Mouse (Mus musculus) embryonic stem cell, embryonic (primary cell): Measurements from ENCODE around the gene Ppp1r3d.

ENCODE experiments used
- CTCF ChIA-PET, 4 experiments: fragments of 300-600 bp in 2 of 4; fragments of 350-600 bp in 2 of 4; sonication (Branson Sonifier 250); formaldehyde crosslinking; loops; one replicate each; lab custom pipeline; 2022; ENCODE audit warnings: inconsistent platforms in 2 of 4; lab: Charles Lee
- POLR2A ChIA-PET, 4 experiments: fragments of 300-600 bp in 2 of 4; fragments of 350-600 bp in 2 of 4; sonication (Branson Sonifier 250); formaldehyde crosslinking; loops; one replicate each; lab custom pipeline; 2022; ENCODE audit warnings: antibody characterized with exemption in 4 of 4, inconsistent platforms in 1 of 4; lab: Charles Lee

The Ppp1r3d gene

DNA sequence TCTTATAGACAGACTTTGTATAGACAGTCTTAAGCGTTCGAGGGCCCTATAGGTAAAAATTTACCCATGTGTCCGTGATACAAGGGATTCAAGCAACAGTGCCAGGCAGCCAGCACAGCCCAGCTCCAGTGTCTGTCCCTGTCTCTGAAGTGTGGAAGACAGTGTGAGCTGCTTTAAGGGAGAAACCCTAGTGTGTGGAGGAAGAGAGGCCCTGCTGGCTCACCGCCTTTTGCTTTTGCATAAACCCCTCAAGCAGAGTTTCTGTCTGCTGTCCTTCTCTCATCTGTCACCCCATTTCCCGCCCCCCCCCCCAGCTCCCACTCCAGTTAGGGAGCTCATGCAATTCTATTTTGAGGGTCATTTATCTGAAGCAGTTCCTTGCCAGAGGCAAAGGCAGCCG is 7.3 kb upstream of the Ppp1r3d start:
- ChIA-PET CTCF (no interaction called here), POLR2A (interaction anchor here in 2 of 4 experiments (0.6 to 1.1 kb wide), 2 partner anchors 18 to 605 kb away, joined by 3 read pairs; no protein-coding TSS in a partner anchor)

DNA sequence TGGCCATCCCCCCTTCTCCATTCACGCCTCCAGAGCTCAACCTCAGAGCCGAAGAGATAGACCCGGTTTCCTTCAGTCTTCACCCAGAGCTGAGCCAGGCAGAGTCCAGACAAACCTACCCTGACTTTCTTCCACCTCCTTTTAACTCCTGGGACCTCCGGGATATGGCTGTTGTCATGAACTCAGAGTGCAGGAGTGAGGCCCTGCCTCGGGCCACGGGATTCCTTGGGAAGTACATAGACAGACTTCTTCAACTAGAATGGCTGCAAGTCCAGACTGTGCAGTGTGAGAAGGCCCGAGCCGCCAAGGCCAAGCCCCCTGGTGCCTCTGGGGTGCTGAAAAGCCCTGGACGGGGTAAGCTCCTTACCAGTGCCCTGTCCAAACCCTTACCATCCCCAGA is 6.3 kb upstream of the Ppp1r3d start:
- ChIA-PET CTCF (interaction anchor here in 1 of 4 experiments (0.9 kb wide), 1 partner anchor 244 kb away, joined by 4 read pairs; no protein-coding TSS in a partner anchor), POLR2A (interaction anchor here in 1 of 4 experiments (1.2 kb wide), 1 partner anchor 11 kb away, joined by 3 read pairs; no protein-coding TSS in a partner anchor)

DNA sequence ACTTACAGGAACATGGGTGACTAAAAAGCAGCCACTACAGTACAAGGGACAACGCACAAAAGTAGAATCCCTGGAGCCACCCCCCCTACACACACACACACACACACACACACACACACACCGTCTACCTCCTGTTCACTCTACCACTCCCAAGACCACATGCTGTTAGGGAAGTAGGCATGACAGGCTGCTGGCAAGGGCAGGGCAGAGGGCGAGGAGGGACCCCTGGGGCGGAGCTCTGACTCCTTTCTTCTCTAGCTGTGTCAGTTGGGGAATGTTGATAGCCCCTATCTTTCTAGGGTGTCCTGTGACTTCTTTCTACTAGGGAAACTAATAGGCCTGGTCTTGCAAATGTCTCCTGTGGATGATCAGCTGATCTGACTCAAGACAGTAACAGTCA is 2.7 kb upstream of the Ppp1r3d start:
- CTCF ChIA-PET, result interaction anchor here in 1 of 4 experiments (0.7 kb wide), 1 partner anchor 612 kb away, joined by 9 read pairs; no protein-coding TSS in a partner anchor
- POLR2A ChIA-PET, result interaction anchor here in 1 of 4 experiments (0.6 kb wide), 1 partner anchor 98 kb away, joined by 3 read pairs; no protein-coding TSS in a partner anchor

DNA sequence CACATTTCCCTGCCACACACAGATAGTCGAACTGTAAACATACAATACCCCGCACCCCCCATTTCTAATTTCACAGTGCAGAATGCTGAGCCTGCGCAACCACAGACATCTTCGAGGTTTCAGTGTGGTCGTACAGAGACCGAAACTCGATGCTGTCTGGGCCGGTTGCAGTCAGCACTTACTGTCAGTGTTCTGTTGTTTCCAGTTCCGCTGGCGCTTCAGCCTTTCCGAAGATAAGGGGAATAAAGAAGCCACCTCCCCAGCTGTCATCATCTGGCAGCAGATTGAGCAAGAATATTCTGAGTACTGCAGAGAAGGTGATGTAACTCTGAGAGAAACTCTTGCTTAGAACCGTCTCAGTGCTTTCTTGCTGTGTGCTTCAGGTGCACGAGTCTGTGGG is 2.2 kb upstream of the Ppp1r3d start:
- CTCF ChIA-PET, result interaction anchor here in 1 of 4 experiments (0.7 kb wide), 1 partner anchor 613 kb away, joined by 9 read pairs; no protein-coding TSS in a partner anchor
- POLR2A ChIA-PET, result interaction anchor here in 1 of 4 experiments (0.9 to 1.1 kb wide), 2 partner anchors 60 to 218 kb away, joined by 3 to 10 read pairs; no protein-coding TSS in a partner anchor

DNA sequence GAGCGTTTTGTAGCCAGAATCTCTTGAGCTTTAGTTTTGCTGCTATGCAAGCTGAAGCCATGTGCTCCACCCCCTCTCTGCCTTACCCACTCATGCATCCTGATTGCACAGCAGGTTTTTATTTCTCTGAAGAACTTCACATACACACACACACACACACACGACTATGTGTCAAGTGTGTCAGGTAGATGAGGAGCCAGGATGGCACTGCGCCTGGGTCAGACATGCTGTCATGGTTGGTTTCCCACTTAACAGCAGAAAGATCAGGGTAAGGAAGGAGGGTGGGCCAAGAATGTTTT is 827 bp upstream of the Ppp1r3d start:
- CTCF ChIA-PET, result interaction anchor here in 1 of 4 experiments (0.6 to 0.9 kb wide), 4 partner anchors 314 to 1818 kb away, joined by 3 to 4 read pairs (median 3); no protein-coding TSS in a partner anchor
- POLR2A ChIA-PET, result interaction anchor here in 2 of 4 experiments (0.6 to 0.7 kb wide), 2 partner anchors 11 to 1149 kb away, joined by 3 read pairs; no protein-coding TSS in a partner anchor

DNA sequence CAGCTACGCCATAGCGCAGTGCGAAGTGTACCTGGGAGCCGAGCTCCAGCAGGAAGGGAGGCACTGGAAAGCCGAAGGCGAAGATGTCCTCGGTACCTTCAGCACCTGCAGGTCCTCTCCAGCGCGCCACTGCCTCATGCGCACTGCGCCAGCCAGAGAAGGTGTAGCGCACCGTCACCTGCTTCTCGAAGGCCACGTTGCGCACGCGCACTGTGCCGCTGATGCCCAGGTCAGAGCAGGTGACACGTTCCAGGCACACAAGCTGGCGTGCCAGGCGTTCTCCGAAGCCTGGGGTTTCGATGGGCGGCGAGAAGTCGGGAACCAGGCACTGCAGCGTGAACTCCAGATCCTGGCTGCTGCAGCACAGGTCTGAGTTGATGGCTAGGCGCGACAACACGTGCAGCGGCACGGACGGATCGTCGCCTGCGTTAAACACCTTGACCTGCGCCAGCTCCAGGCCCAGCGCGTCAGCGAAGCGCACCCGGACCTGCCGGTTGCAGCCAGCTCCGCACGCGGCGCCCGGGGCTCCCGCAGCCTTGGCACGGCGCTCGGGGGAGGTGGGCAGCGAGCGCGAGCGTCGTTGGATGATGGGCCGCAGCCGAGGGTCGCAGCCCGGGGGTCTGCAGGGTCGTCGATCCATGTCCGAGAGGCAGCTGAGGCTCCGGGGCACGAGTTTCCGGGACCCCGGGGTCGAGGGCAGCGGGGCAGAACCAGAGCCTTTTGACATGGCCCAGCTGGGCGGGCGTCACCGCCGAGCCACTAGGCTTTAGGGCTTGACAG is 601 bp downstream of the Ppp1r3d start:
- POLR2A ChIA-PET, result interaction anchor here in 2 of 4 experiments (0.8 to 1.7 kb wide), 3 partner anchors 11 to 1340 kb away, joined by 3 to 6 read pairs (median 6); partner anchors contain the start of gene Gm14401 (in 1 of the 2)
- CTCF ChIA-PET, result interaction anchor here in 2 of 4 experiments (0.6 to 1.2 kb wide), 2 partner anchors 276 to 296 kb away, joined by 3 read pairs; no protein-coding TSS in a partner anchor

DNA sequence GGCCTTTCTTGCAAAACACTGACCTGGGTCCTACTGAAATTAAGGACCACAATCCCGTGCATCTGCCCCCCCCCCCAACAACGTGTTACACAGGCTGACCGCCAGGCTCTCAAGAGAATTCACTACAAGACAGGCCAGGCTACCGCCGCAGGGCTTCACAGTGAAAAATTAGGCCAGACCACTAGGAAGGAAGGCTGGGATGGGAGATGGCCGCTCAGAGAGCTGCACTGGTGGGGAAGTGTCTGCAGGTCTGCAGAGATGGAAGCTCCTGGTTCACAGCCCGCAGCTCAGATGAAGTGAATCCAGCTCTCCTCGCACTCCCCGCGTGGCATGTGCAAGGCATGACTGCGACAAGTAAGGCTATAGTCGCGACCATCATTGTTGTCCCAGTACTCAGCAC is 1.2 kb downstream of the Ppp1r3d start:
- POLR2A ChIA-PET, result interaction anchor here in 2 of 4 experiments (0.8 to 1.7 kb wide), 2 partner anchors 12 to 298 kb away, joined by 3 to 6 read pairs; no protein-coding TSS in a partner anchor

DNA sequence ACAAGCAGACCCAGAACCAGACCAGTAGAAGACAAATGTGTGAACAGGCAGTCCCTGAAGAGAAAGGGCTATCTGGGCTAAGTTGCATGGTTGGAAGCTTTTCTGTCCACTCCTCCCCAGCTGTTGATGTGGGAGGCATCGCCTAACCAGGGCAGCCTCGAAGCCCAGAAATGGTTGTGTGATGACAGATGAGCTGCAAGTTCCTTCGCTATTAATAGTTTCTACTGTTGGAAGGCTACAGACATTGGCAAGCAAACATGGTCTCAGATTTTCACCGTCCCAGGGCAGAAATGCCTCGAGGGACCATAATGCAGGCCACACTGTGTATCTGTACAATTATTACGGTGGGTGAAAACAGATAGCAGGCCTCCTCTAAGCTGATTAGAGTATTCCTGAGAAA is 1.7 kb downstream of the Ppp1r3d start:
- ChIA-PET POLR2A (interaction anchor here in 1 of 4 experiments (1.7 kb wide), 1 partner anchor 12 kb away, joined by 3 read pairs; no protein-coding TSS in a partner anchor), CTCF (interaction anchor here in 2 of 4 experiments (0.6 to 0.7 kb wide), 2 partner anchors 8 to 294 kb away, joined by 3 to 4 read pairs; no protein-coding TSS in a partner anchor)

More for the DNA sequence above, 1.2 kb downstream of the Ppp1r3d start:
- CTCF ChIA-PET, result interaction anchor here in 2 of 4 experiments (0.6 to 1.2 kb wide), 3 partner anchors 9 to 295 kb away, joined by 3 to 4 read pairs (median 3); no protein-coding TSS in a partner anchor

DNA sequence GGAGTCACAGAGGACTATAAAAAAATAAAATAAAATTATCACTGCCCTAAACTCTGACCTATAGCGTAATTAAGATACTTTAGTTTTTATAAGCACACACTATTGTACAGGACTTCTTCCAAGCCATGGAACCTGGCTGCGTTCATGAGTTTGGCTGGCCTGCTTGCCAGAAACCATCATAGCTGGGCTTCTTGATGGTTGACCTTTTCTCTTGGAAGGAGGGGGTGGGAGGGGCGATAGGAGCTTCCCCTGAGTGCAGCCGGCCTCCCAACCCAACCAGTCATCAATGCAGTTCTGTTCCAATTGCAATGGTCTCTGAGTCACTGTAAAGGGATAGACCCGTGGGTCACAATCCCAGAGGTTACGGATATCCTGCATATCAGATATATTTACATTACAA is 4.0 kb downstream of the Ppp1r3d start:
- CTCF ChIA-PET, result interaction anchor here in 2 of 4 experiments (0.6 kb wide), 2 partner anchors 48 to 267 kb away, joined by 3 to 7 read pairs; no protein-coding TSS in a partner anchor
- POLR2A ChIA-PET, result no interaction called here

DNA sequence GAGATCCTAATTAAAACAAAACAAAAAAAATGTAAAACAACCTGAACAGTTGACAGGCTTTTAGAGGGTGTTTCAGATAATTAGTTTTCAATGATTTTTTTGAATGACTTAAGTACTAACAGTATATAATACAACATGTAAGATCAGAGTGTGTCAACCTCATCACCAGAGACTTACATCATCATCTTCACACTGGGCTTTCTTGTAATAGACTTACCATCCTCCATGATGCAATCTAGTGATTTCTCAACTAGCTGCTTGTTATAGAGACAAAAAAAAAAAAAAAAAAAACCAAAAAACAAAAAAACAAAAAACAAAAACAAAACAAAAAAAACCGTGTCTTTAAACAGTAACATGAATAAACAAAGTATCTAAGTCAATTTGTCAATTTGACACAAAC is 5.2 kb downstream of the Ppp1r3d start:
- ChIA-PET POLR2A (no interaction called here), CTCF (interaction anchor here in 1 of 4 experiments (1.1 kb wide), 1 partner anchor 595 kb away, joined by 5 read pairs; no protein-coding TSS in a partner anchor)

DNA sequence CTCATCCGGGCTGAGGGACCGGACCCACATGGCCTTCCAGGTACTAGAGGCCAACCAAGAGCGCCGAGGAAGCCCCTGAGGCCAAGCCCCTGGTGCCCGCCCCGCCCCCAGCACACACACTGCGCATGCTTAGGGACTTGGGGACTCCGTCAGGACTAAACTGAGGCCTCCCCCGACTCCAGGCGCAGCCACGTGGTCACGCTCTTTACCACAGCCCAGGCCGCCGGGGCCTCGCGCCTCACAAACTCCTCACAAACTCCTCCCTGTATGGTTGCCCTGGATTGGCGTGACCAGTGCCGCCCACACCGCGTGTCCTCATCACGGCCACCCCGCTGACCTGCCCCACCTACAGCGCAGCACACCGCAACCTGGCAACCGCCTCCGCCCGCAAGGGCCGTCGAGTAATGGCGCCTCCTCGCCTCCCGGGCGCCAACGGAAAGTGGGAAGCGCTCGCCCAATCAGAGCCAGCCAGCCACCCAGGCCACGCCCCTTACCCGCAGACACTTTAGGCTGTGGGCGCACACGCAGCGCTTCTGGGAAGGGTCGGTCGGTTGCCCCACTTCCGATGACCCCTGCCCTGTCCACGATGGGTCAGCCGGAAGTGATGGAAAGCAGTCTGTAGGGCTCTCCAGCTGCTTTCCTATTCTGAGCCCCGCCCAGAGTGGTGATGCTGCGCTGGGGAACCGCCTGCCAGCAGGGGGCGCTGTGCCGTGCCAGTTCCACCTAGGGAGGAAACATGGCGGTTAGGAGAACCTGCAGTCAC is 7.0 kb downstream of the Ppp1r3d start, which contains the start of gene Sycp2:
Gene Sycp2 (minus strand): TSS at position 633 of the 763 bp plus-strand sequence.
- ChIA-PET CTCF (interaction anchor here (0.5 to 1.0 kb wide), 6 partner anchors 84 to 406 kb away, joined by 3 read pairs; no protein-coding TSS in a partner anchor), POLR2A (no interaction called here)
